Mouse (Mus musculus) Muller cell, postnatal 12 days (primary cell): ENCODE measurements at regions not wholly inside any gene's neighbourhood (a gene's known extent, or its start where the extent isn't known, plus 50 kb on each side); places are given as distances from the start of the nearest gene placed in this dataset.
A peak's percentile ranks its signal among the peaks of the same experiment; 100 is the strongest.

Experiments used
- DNase-seq: peaks from one replicate; pipeline ENCODE4 v3.0.0-alpha.2; 2015; ENCODE audit errors: inconsistent ontology term

DNA sequence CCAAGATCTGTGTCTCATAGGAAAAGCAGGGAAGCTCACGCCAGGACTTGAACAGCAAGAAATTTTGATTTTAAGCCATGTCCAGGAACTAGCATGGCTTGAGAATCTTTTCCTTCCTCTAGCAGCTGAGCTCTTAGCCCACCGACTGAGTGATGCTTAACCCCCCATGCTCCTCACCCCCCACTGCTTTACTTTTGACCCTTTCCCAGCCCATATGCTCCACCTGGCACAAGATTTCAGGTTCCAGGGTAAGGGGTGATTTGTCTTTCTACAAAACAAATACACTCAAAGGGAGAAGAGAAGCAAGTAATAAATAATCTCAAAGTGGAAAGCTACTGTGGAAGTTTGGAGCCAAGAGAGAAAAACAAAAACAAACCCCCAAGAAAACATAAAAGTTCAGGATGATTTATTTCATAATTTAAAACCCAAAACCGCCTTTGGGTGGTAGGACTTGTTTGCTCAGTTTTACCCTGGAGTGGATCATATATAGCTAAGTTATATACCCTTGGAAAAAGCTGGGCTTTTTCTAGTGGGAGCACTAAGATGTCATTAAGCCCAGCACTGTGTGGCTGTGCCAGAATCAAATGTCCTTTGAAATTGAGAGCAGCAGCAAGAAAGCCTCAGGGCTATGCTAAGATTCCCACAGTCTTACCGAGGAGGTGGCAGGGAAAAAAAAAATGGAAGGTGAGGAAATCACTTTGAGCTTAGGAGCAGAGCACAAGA lies 372.4 kb upstream of the Isx start:
- DNase-seq, result no peak

DNA sequence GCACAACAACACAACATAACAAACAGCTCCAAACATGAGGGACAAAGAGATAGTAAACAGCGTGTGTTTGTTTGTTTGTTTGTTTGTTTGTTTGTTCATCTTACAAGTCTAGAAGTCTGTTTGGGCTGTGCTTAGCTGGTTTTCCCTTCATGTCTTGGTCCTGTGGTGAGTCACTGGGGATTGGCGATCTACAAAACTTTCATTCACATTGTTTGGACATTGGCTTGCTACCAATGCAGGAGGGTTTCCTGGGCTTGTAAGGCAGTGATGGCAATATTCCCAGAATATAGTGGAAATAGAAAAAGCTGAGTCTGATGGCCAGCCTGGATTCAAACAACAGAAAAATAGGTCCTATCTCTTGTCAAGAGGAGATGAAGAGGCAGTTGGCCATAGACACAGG lies 371.7 kb upstream of the Isx start:
- peak; percentile 80 for DNase-seq
